Mouse (Mus musculus): ENCODE measurements around the gene Lyzl4. TPM values are rescaled to one million over a fixed set of nuclear protein-coding genes. Genes with fewer than 3 reads are reported as not detected.

The Lyzl4 gene
- total and polyA plus RNA-seq, 2 experiments from 2014 or later = not detected

DNA sequence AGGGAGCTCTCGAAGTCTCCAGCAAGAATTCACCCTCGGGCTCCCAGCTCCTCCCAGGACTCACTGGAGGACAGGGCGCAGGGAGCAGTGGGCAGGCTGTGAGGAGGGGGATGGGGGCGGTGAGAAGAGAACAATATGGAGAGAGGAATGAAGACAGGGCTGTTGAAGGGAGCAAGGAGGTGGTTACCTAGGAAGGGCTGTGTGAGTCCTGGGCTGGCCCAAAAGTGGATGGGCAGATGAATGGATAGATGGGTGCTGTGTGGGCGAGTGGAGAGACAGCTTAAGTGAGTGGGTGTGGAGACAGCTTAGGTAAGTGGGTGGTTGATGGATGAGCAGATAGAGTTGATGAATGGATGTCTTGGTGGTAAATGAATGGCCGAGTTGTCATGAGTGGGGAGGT, 21.6 kb upstream of the Lyzl4 start:
- Histone ChIP-seq H3K9me3 (ENCODE audit: low read length) (no peaks in the 10 kb centered on the region), H3K27me3 (ENCODE audit: insufficient read depth, low read length) (no peaks in the 10 kb centered on the region), H3K4me1 (ENCODE audit: insufficient read depth, low read length) (no peaks in the 10 kb centered on the region), H3K4me2 (ENCODE audit: low read depth, low read length, poor library complexity, severe bottlenecking) (no peak overlapping the region), H3K36me3 (ENCODE audit: insufficient read depth, low read length) (no peaks in the 10 kb centered on the region), H3K9ac (replicated peaks; ENCODE audit: low read length, poor library complexity, severe bottlenecking) (no peak overlapping the region), H3K27ac (ENCODE audit: low read depth, low read length) (no peak overlapping the region), H3K4me3 (ENCODE audit: low read depth, low read length) (no peak overlapping the region)
- no peak for TF ChIP-seq CTCF (IDR thresholded peaks at IDR 0.05)
- 86% methylated on average over 6 of the region's 6 CpGs for WGBS
- no peak for DNase-seq (ENCODE audit: low spot score)
- ATAC-seq (ENCODE audit: low FRiP score) = no peak

DNA sequence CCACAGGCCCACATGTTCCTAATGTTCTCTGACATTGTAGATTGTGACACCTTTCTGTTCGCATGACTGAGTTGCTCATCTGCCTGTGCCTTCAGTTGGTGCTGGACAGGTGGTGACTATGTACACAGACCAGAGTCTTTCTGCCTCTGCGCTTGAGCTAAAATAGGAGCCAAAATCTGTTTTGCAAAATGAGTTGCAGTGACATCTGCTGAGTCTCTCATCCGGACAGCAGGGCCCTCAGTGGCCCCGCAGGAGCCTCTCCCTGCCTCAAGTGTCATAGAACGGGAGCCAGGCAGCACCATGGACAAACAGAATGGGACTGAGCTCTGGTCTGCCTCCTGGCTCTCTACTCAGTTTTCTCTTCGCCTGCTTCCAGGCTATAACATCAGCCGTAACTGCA, 17.9 kb upstream of the Lyzl4 start:
- H3K27ac ChIP-seq (ENCODE audit: low read depth, low read length) = no peak overlapping the region
- H3K36me3 ChIP-seq (ENCODE audit: insufficient read depth, low read length) = no peaks in the 10 kb centered on the region
- no peak for ATAC-seq (ENCODE audit: low FRiP score)
- no peaks in the 10 kb centered on the region for H3K4me1 ChIP-seq (ENCODE audit: insufficient read depth, low read length)
- H3K27me3 ChIP-seq (ENCODE audit: insufficient read depth, low read length) = no peaks in the 10 kb centered on the region
- H3K9me3 ChIP-seq (ENCODE audit: low read length) = no peaks in the 10 kb centered on the region
- DNase-seq (ENCODE audit: low spot score) = no peak
- H3K4me3 ChIP-seq (ENCODE audit: low read depth, low read length) = no peak overlapping the region
- no peak overlapping the region for H3K9ac ChIP-seq (replicated peaks; ENCODE audit: low read length, poor library complexity, severe bottlenecking)
- no peak for TF ChIP-seq CTCF (IDR thresholded peaks at IDR 0.05)
- no peak overlapping the region for H3K4me2 ChIP-seq (ENCODE audit: low read depth, low read length, poor library complexity, severe bottlenecking)
- WGBS = 80% methylated on average over 7 of the region's 7 CpGs

DNA sequence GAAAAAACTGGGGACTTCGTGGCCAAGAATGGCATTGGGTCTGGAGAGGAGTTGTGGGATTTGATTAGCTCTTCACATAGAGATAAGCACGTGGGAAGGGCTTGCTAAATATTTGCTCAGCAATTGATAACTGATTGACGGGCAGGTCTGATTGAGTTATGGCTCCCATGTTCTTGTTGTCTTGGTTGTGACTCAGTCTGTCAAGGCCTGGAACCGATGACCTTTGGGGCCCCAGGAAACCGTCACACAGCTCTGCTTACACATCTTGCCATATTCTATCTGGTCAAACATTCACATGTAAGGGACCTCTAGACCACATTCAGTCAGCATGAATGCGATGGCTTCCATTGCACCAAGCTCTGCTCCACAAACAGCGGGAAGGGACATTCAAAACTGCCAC, 16.4 kb upstream of the Lyzl4 start:
- no peak overlapping the region for H3K9ac ChIP-seq (replicated peaks; ENCODE audit: low read length, poor library complexity, severe bottlenecking)
- no peaks in the 10 kb centered on the region for H3K27me3 ChIP-seq (ENCODE audit: insufficient read depth, low read length)
- WGBS = 85% methylated on average over 7 of the region's 7 CpGs
- no peak overlapping the region for H3K4me2 ChIP-seq (ENCODE audit: low read depth, low read length, poor library complexity, severe bottlenecking)
- H3K9me3 ChIP-seq (ENCODE audit: low read length) = no peaks in the 10 kb centered on the region
- no peak overlapping the region for H3K4me3 ChIP-seq (ENCODE audit: low read depth, low read length)
- no peaks in the 10 kb centered on the region for H3K36me3 ChIP-seq (ENCODE audit: insufficient read depth, low read length)
- H3K4me1 ChIP-seq (ENCODE audit: insufficient read depth, low read length) = no peaks in the 10 kb centered on the region
- DNase-seq (ENCODE audit: low spot score) (no peak), ATAC-seq (ENCODE audit: low FRiP score) (no peak)
- H3K27ac ChIP-seq (ENCODE audit: low read depth, low read length) = no peak overlapping the region
- no peak for TF ChIP-seq CTCF (IDR thresholded peaks at IDR 0.05)

DNA sequence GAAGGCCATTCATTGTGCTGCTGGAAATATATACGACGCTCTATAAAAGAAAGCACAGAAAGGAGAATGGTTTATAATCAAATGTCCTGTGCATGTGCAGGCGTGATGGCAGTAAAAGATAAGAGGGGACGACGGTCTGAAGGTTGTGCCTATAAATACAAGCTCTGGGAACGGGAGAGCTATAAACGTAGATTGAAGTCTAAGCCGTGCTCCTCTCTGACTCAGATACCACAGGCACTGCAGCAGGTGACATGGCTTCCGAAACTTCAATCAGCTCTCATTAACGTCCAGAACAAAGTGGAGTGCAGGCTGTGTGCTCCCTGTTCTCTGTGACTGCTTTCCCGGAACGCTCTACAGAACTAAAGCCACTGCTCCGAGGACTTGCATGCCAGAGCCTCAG, 15.2 kb upstream of the Lyzl4 start:
- 61% methylated on average over 13 of the region's 13 CpGs for WGBS
- no peak for ATAC-seq (ENCODE audit: low FRiP score)
- no peak overlapping the region for H3K9ac ChIP-seq (replicated peaks; ENCODE audit: low read length, poor library complexity, severe bottlenecking)
- no peak overlapping the region for H3K27ac ChIP-seq (ENCODE audit: low read depth, low read length)
- H3K4me2 ChIP-seq (ENCODE audit: low read depth, low read length, poor library complexity, severe bottlenecking) = no peak overlapping the region
- no peaks in the 10 kb centered on the region for H3K4me1 ChIP-seq (ENCODE audit: insufficient read depth, low read length)
- no peak overlapping the region for H3K4me3 ChIP-seq (ENCODE audit: low read depth, low read length)
- no peak for DNase-seq (ENCODE audit: low spot score)
- TF ChIP-seq CTCF (IDR thresholded peaks at IDR 0.05) = no peak
- H3K36me3 ChIP-seq (ENCODE audit: insufficient read depth, low read length) = no peaks in the 10 kb centered on the region
- H3K9me3 ChIP-seq (ENCODE audit: low read length) = no peaks in the 10 kb centered on the region
- no peaks in the 10 kb centered on the region for H3K27me3 ChIP-seq (ENCODE audit: insufficient read depth, low read length)

DNA sequence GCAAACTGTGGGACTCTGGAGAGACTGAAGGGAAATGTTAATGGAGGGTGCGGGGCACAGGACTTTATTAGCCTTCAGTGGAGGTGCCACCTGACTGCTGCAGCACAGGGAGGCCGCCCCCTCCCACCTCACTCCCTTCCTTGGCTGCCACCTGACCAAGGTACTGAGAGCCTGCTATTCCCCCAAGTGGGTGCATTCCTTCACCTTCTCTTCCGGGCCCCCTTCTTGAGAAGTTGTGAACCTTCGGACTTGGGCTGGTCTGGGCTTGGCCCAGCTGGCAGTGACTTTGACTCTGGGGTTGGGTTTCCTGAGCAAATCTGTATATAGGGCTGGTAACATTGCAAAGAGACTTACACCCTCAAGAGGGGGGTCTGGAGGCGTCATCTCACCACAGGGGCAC, 14.4 kb upstream of the Lyzl4 start:
- no peak for ATAC-seq (ENCODE audit: low FRiP score)
- no peak for TF ChIP-seq CTCF (IDR thresholded peaks at IDR 0.05)
- no peaks in the 10 kb centered on the region for H3K4me1 ChIP-seq (ENCODE audit: insufficient read depth, low read length)
- DNase-seq (ENCODE audit: low spot score) = no peak
- no peak overlapping the region for H3K4me3 ChIP-seq (ENCODE audit: low read depth, low read length)
- H3K36me3 ChIP-seq (ENCODE audit: insufficient read depth, low read length) = no peaks in the 10 kb centered on the region
- H3K9ac ChIP-seq (replicated peaks; ENCODE audit: low read length, poor library complexity, severe bottlenecking) = no peak overlapping the region
- no peak overlapping the region for H3K4me2 ChIP-seq (ENCODE audit: low read depth, low read length, poor library complexity, severe bottlenecking)
- 88% methylated on average over 5 of the region's 5 CpGs for WGBS
- no peaks in the 10 kb centered on the region for H3K27me3 ChIP-seq (ENCODE audit: insufficient read depth, low read length)
- no peak overlapping the region for H3K27ac ChIP-seq (ENCODE audit: low read depth, low read length)
- H3K9me3 ChIP-seq (ENCODE audit: low read length) = no peaks in the 10 kb centered on the region

DNA sequence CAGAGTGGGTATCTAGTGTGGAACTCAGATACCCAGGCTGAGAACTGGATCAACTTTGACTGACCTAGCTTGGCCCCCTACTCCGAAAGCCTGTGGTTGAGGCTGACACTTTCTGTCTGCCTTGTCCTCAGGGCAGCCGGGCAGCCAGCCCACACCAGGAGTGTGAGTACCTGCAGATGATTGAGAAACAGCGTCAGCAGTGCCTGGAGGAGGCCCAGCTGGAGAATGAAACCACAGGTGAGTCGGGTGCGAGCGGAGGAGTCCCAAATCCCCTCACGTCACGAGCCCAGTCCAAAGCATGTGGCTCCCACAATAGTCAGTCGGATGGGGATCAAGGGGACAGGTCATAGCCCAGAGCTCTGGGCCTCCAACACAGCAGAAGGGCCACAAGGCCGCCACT, 11.8 kb upstream of the Lyzl4 start:
- 94% methylated on average over 10 of the region's 10 CpGs for WGBS
- DNase-seq (ENCODE audit: low spot score) = no peak
- no peak overlapping the region for H3K4me2 ChIP-seq (ENCODE audit: low read depth, low read length, poor library complexity, severe bottlenecking)
- H3K4me3 ChIP-seq (ENCODE audit: low read depth, low read length) = no peak overlapping the region
- ATAC-seq (ENCODE audit: low FRiP score) = no peak
- no peak for TF ChIP-seq CTCF (IDR thresholded peaks at IDR 0.05)
- H3K27ac ChIP-seq (ENCODE audit: low read depth, low read length) = no peak overlapping the region
- H3K4me1 ChIP-seq (ENCODE audit: insufficient read depth, low read length) = no peaks in the 10 kb centered on the region
- no peaks in the 10 kb centered on the region for H3K36me3 ChIP-seq (ENCODE audit: insufficient read depth, low read length)
- no peaks in the 10 kb centered on the region for H3K9me3 ChIP-seq (ENCODE audit: low read length)
- H3K27me3 ChIP-seq (ENCODE audit: insufficient read depth, low read length) = no peaks in the 10 kb centered on the region
- H3K9ac ChIP-seq (replicated peaks; ENCODE audit: low read length, poor library complexity, severe bottlenecking) = no peak overlapping the region
